Mouse (Mus musculus): ENCODE results near the gene Prok2. TPM values are rescaled to one million over a fixed set of nuclear protein-coding genes. Genes with fewer than 3 reads are reported as not detected.

Gene Prok2
- total RNA-seq (2012; rRNA removed), result not detected in 2 replicates
- not detected for polyA plus RNA-seq (2012; ENCODE audit: insufficient read depth in 1 of 2, insufficient read length in 2 of 2, low read depth in 1 of 2, low replicate concordance in 2 of 2, missing spikeins in 1 of 2)

GRCm38 (mm10) chr6:99725971-99726561 is at the start of gene Prok2:
Gene Prok2, minus strand, starts transcription at chr6:99726392.
- H3K27ac ChIP-seq (ENCODE audit: control insufficient read depth, low read depth, low read length), result no peak within 1 kb of the TSS
- H3K27me3 ChIP-seq (ENCODE audit: control insufficient read depth in 1 of 2, insufficient read depth in 2 of 2, low read length in 2 of 2), result no peaks in the 10 kb centered on the region; a peak in 1 of 4 replicates
- DNase-seq (ENCODE audit: low read depth, low spot score), result no peak
- no peaks in the 10 kb centered on the region for H3K9me3 ChIP-seq (replicated peaks; ENCODE audit: insufficient read depth, low read length)
- TF ChIP-seq ZC3H11A (IDR thresholded peaks at IDR 0.05; ENCODE audit: low read depth, low read length) (no peak), MYC (IDR thresholded peaks at IDR 0.05; ENCODE audit: low read depth, low read length) (no peak), USF2 (IDR thresholded peaks at IDR 0.05; ENCODE audit: borderline replicate concordance in 1 of 2, insufficient read depth in 1 of 2, low read depth in 1 of 2, low read length in 2 of 2) (no peak), NRF1 (IDR thresholded peaks at IDR 0.05; ENCODE audit: insufficient read depth, low read depth, low read length, poor library complexity, severe bottlenecking) (no peak), MYB (IDR thresholded peaks at IDR 0.05; ENCODE audit: low read depth, low read length) (no peak), CHD1 (IDR thresholded peaks at IDR 0.05; ENCODE audit: low read depth, low read length) (no peak), GATA1 (IDR thresholded peaks at IDR 0.05; ENCODE audit: low read depth, low read length) (no peak), CHD2 (IDR thresholded peaks at IDR 0.05; ENCODE audit: low read length) (no peak)
- no peaks in the 10 kb centered on the region for H3K4me1 ChIP-seq (ENCODE audit: control insufficient read depth in 1 of 2, insufficient read depth in 2 of 2, low read length in 2 of 2)
- no peaks in the 10 kb centered on the region for H3K79me2 ChIP-seq (ENCODE audit: control insufficient read depth, insufficient read depth, low read length, poor library complexity)
- H3K9ac ChIP-seq (ENCODE audit: control insufficient read depth, low read depth, low read length, poor library complexity, severe bottlenecking), result no peak within 1 kb of the TSS
- H3K4me3 ChIP-seq (ENCODE audit: control insufficient read depth in 1 of 2, insufficient read depth in 1 of 2, low read depth in 2 of 2, low read length in 2 of 2), result no peak within 1 kb of the TSS
- H3K36me3 ChIP-seq (ENCODE audit: control insufficient read depth in 1 of 2, insufficient read depth in 2 of 2, low read length in 2 of 2), result no peaks in the 10 kb centered on the region

- Histone ChIP-seq H3K9me3 (replicated peaks; ENCODE audit: insufficient read depth, low read length) (no peaks in the 10 kb centered on the region), H3K9ac (ENCODE audit: control insufficient read depth, low read depth, low read length, poor library complexity, severe bottlenecking) (no peak overlapping the region), H3K4me3 (ENCODE audit: control insufficient read depth in 1 of 2, insufficient read depth in 1 of 2, low read depth in 2 of 2, low read length in 2 of 2) (no peak overlapping the region), H3K79me2 (ENCODE audit: control insufficient read depth, insufficient read depth, low read length, poor library complexity) (no peaks in the 10 kb centered on the region), H3K36me3 (ENCODE audit: control insufficient read depth in 1 of 2, insufficient read depth in 2 of 2, low read length in 2 of 2) (no peaks in the 10 kb centered on the region), H3K27ac (ENCODE audit: control insufficient read depth, low read depth, low read length) (no peak overlapping the region), H3K27me3 (ENCODE audit: control insufficient read depth in 1 of 2, insufficient read depth in 2 of 2, low read length in 2 of 2) (no peaks in the 10 kb centered on the region), H3K4me1 (ENCODE audit: control insufficient read depth in 1 of 2, insufficient read depth in 2 of 2, low read length in 2 of 2) (no peaks in the 10 kb centered on the region)
- TF ChIP-seq POLR2AphosphoS5 (IDR thresholded peaks at IDR 0.05; ENCODE audit: borderline replicate concordance, low read depth, low read length) (no peak), RCOR1 (IDR thresholded peaks at IDR 0.05; ENCODE audit: low read depth, low read length) (no peak), TBP (IDR thresholded peaks at IDR 0.05; ENCODE audit: low read depth, low read length) (no peak), NRF1 (IDR thresholded peaks at IDR 0.05; ENCODE audit: insufficient read depth, low read depth, low read length, poor library complexity, severe bottlenecking) (no peak), SIN3A (IDR thresholded peaks at IDR 0.05; ENCODE audit: low read length) (no peak), E2F4 (IDR thresholded peaks at IDR 0.05; ENCODE audit: borderline replicate concordance, low read depth, low read length) (no peak), SMC3 (IDR thresholded peaks at IDR 0.05; ENCODE audit: low read depth, low read length) (no peak), BHLHE40 (IDR thresholded peaks at IDR 0.05; ENCODE audit: borderline replicate concordance, low read depth, low read length) (no peak), POLR2A (IDR thresholded peaks at IDR 0.05; ENCODE audit: control insufficient read depth in 1 of 2, insufficient read depth in 1 of 2, low read depth in 1 of 2, low read length in 2 of 2, poor library complexity in 1 of 2) (no peak), MAX (IDR thresholded peaks at IDR 0.05; ENCODE audit: low read length) (no peak), JUND (IDR thresholded peaks at IDR 0.05; ENCODE audit: low read depth, low read length) (no peak), EP300 (IDR thresholded peaks at IDR 0.05; ENCODE audit: low read depth in 1 of 2, low read length in 2 of 2) (no peak), CHD2 (IDR thresholded peaks at IDR 0.05; ENCODE audit: low read length) (no peak), MXI1 (IDR thresholded peaks at IDR 0.05; ENCODE audit: low read depth, low read length) (no peak), CHD1 (IDR thresholded peaks at IDR 0.05; ENCODE audit: low read depth, low read length) (no peak), GABPA (IDR thresholded peaks at IDR 0.05; ENCODE audit: low read depth, low read length) (no peak)
- no peak for DNase-seq (ENCODE audit: low read depth, low spot score)
These were observed 48.5 kb upstream of the Prok2 start for GRCm38 (mm10) chr6:99774680-99775079.

Measured in MEL (cell line).